Mouse (Mus musculus): ENCODE results near the gene Ankrd44.

DNA sequence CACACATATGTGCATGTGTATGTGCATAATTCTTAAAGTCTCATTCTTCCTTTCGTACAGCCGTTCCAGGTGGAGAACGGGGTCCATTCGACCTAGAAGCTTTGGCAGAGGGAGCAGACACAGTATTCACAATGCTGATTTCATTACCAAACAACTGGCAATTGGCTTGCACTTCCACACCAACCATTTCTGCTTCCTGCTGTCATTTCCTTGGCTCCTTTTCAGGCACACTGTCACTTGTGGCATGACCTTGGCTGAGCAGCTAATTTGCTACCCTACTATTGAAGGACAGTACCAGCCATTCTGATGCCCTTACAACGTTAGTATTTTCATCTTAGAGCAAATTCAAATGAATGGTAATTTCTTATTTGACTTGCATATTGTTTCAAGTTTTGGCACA lies 277.9 kb downstream of the Ankrd44 start:
- TF ChIP-seq MYOG (IDR thresholded peaks at IDR 0.05; ENCODE audit: control insufficient read depth, extremely low read depth, insufficient read length) (no peak), CTCF (IDR thresholded peaks at IDR 0.05; ENCODE audit: control insufficient read depth, insufficient read depth, insufficient read length) (no peak), MAX (IDR thresholded peaks at IDR 0.05) (no peak), USF1 (IDR thresholded peaks at IDR 0.05; ENCODE audit: low read depth) (no peak), CEBPB (IDR thresholded peaks at IDR 0.05; ENCODE audit: low read depth) (no peak)
